Mouse (Mus musculus) B cell, adult 62 days (primary cell): ENCODE results near the gene Lce1a1. TPM values are rescaled to one million over a fixed set of nuclear protein-coding genes. Genes with fewer than 3 reads are reported as not detected.

ENCODE experiments used
- total RNA-seq: library from RNA; stranded (reverse); gene quantifications from 4 replicates; pipeline ENCODE4 v1.2.4, GENCODE M21; 2023

Lce1a1 gene
- not detected in 4 replicates for total RNA-seq

GRCm38 (mm10) chr3:92648207-92648606, at the start of gene Lce1a1:
Gene Lce1a1, minus strand, starts transcription at chr3:92648307.

GRCm38 (mm10) chr3:92687110-92687509, 39.0 kb upstream of the Lce1a1 start, which contains the start of gene Lce1d:
Gene Lce1d, minus strand, starts transcription at chr3:92687210.

GRCm38 (mm10) chr3:92678947-92679346, 30.8 kb upstream of the Lce1a1 start, which contains the start of gene Lce1c:
Gene Lce1c, plus strand, starts transcription at chr3:92679247.

GRCm38 (mm10) chr3:92670215-92670614, 22.1 kb upstream of the Lce1a1 start, which contains the start of gene Lce1a2:
Gene Lce1a2, minus strand, starts transcription at chr3:92670315.

GRCm38 (mm10) chr3:92656826-92657225, 8.7 kb upstream of the Lce1a1 start, which contains the start of gene Lce1b:
Gene Lce1b, minus strand, starts transcription at chr3:92656926.

GRCm38 (mm10) chr3:92621560-92621959, 26.5 kb downstream of the Lce1a1 start, which contains the start of gene Lce6a:
Gene Lce6a, minus strand, starts transcription at chr3:92621660.

GRCm38 (mm10) chr3:92607392-92607791, 40.7 kb downstream of the Lce1a1 start, which contains the start of gene 2210017I01Rik:
Gene 2210017I01Rik, minus strand, starts transcription at chr3:92607492.

Other genes with a start within 250 kb of the Lce1a1 start
- gene Sprr2i, start 240.3 kb downstream of the Lce1a1 start, total RNA-seq: not detected in 4 replicates
- not detected in 4 replicates for gene Sprr2j-ps, start 230.2 kb downstream of the Lce1a1 start, total RNA-seq
- 1.0 to 3.2 TPM in 2 of 4 replicates, not detected in the others for gene Gm9774, start 218.9 kb downstream of the Lce1a1 start, total RNA-seq
- not detected in 4 replicates for gene Sprr2k, start 215.7 kb downstream of the Lce1a1 start, total RNA-seq
- not detected in 4 replicates for gene Sprr1b, start 209.5 kb downstream of the Lce1a1 start, total RNA-seq
- not detected in 4 replicates for gene Sprr3, start 189.6 kb downstream of the Lce1a1 start, total RNA-seq
- not detected in 4 replicates for gene Sprr1a, start 162.4 kb downstream of the Lce1a1 start, total RNA-seq
- not detected in 4 replicates for gene Sprr4, start 147.8 kb downstream of the Lce1a1 start, total RNA-seq
- gene 2310046K23Rik, start 113.8 kb downstream of the Lce1a1 start, total RNA-seq: not detected in 4 replicates
- gene Ivl, start 74.6 kb downstream of the Lce1a1 start, total RNA-seq: not detected in 4 replicates
- gene Smcp, start 59.3 kb downstream of the Lce1a1 start, total RNA-seq: not detected in 4 replicates
- gene 2210017I01Rik, start 40.8 kb downstream of the Lce1a1 start, total RNA-seq: not detected in 4 replicates
- gene Lce6a, start 26.6 kb downstream of the Lce1a1 start, total RNA-seq: not detected in 4 replicates
- gene Lce1b, start 8.6 kb upstream of the Lce1a1 start, total RNA-seq: not detected in 4 replicates
- gene Lce1a2, start 22.0 kb upstream of the Lce1a1 start, total RNA-seq: not detected in 4 replicates
- gene Lce1c, start 30.9 kb upstream of the Lce1a1 start, total RNA-seq: not detected in 4 replicates
- gene Lce1d, start 38.9 kb upstream of the Lce1a1 start, total RNA-seq: not detected in 4 replicates
- gene Lce1e, start 60.8 kb upstream of the Lce1a1 start, total RNA-seq: not detected in 4 replicates
- not detected in 4 replicates for gene Lce1f, start 72.0 kb upstream of the Lce1a1 start, total RNA-seq
- gene Gm38119, start 90.8 kb upstream of the Lce1a1 start, total RNA-seq: not detected in 4 replicates
- not detected in 4 replicates for gene Lce1g, start 104.0 kb upstream of the Lce1a1 start, total RNA-seq
- gene Lce1h, start 116.8 kb upstream of the Lce1a1 start, total RNA-seq: not detected in 4 replicates
- gene Lce1i, start 130.6 kb upstream of the Lce1a1 start, total RNA-seq: not detected in 4 replicates
- not detected in 4 replicates for gene Lce1j, start 142.2 kb upstream of the Lce1a1 start, total RNA-seq
- gene Lce1k, start 159.6 kb upstream of the Lce1a1 start, total RNA-seq: not detected in 4 replicates
- not detected in 4 replicates for gene Kprp, start 178.9 kb upstream of the Lce1a1 start, total RNA-seq
- gene Lce1l, start 203.0 kb upstream of the Lce1a1 start, total RNA-seq: not detected in 4 replicates
- gene 2310050C09Rik, start 221.9 kb upstream of the Lce1a1 start, total RNA-seq: not detected in 4 replicates